Mouse (Mus musculus): ENCODE data around the gene Ache.

DNA sequence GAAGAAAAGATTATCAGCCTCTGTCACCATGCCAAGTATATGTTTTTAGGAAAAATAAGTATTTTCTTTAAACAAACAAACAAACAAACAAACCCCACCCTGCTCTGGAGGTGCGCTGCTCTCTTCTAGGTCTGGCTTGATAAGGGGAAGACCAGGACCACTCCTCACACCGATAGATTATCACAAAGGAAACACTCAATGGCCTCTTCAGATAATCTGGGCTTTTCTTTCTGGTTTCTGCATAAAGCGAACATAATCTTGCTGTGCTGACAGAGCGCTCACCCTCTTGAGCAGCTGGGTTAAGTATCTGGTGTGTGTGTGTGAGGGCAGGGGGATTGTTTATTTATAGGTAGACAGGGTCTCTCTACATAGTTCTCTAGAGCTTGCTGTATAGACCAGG, 16.3 kb downstream of the Ache start:
- TF ChIP-seq EP300 (IDR thresholded peaks at IDR 0.05; ENCODE audit: low read depth), result no peak
- no peak for TF ChIP-seq CTCF (IDR thresholded peaks at IDR 0.05; ENCODE audit: low read depth)

Measured in liver, embryonic 14.5 days (tissue).